Mouse (Mus musculus) liver, embryonic 14.5 days (tissue): ENCODE measurements around the gene Clec3a.

ENCODE experiments used
- CTCF ChIP-seq: IDR thresholded peaks from 2 replicates; pipeline ENCODE4 v1.5.1; 2016; ENCODE audit warnings: antibody characterized with exemption, low read depth, control low read depth
- EP300 ChIP-seq: IDR thresholded peaks from 2 replicates; pipeline ENCODE4 v1.6.1; 2016; ENCODE audit warnings: antibody characterized with exemption, low read depth

DNA sequence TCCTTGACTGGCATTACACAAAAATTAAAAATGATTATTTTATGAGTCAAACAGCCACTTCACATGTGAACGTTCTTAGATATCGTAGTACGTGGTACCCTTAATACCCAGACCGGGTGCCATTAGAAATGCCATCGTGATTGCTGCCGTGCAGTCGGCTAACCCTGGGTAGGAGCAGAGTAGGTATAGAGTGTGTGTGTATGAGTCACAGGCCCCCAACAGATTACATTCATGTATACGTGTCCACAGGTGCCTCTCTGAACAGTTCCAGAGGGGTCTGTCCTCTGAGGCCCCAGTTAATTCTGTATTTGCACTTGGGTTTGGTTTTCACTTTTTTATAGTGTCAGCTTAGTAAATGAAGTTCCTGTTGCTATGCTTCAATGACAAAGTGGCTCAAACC is 34.4 kb downstream of the Clec3a start:
- TF ChIP-seq CTCF (no peak), EP300 (no peak)
